Mouse (Mus musculus): Measurements from ENCODE around the gene Lrch1. TPM values are rescaled to one million over a fixed set of nuclear protein-coding genes. Genes with fewer than 3 reads are reported as not detected.

The Lrch1 gene
- polyA plus RNA-seq, 1 experiment from 2014 or later: 9.8 TPM

- no peak overlapping the region for H3K4me3 ChIP-seq (ENCODE audit: low read length)
- H3K4me2 ChIP-seq (ENCODE audit: low read depth, low read length): no peak overlapping the region
- no peak for ATAC-seq
- 61% methylated on average over 2 of the region's 2 CpGs for WGBS
- no peaks in the 10 kb centered on the region for H3K27me3 ChIP-seq (replicated peaks; ENCODE audit: control insufficient read depth, insufficient read depth, low read length)
- H3K9ac ChIP-seq (ENCODE audit: low read depth, low read length): no peak overlapping the region
- 0 out of 2 replicates have a peak, but pooled peaks cover 2% of the 10 kb centered on the region for H3K4me1 ChIP-seq (ENCODE audit: control insufficient read depth, insufficient read depth, low read length)
- no peaks in the 10 kb centered on the region for H3K9me3 ChIP-seq (ENCODE audit: control insufficient read depth, low read length)
- H3K36me3 ChIP-seq (ENCODE audit: control insufficient read depth, insufficient read depth, low read length): no peaks in the 10 kb centered on the region
- H3K27ac ChIP-seq (ENCODE audit: low read length): no peak overlapping the region
Measured at GRCm38 (mm10) chr14:74822048-74822447, 125.6 kb downstream of the Lrch1 start.

DNA sequence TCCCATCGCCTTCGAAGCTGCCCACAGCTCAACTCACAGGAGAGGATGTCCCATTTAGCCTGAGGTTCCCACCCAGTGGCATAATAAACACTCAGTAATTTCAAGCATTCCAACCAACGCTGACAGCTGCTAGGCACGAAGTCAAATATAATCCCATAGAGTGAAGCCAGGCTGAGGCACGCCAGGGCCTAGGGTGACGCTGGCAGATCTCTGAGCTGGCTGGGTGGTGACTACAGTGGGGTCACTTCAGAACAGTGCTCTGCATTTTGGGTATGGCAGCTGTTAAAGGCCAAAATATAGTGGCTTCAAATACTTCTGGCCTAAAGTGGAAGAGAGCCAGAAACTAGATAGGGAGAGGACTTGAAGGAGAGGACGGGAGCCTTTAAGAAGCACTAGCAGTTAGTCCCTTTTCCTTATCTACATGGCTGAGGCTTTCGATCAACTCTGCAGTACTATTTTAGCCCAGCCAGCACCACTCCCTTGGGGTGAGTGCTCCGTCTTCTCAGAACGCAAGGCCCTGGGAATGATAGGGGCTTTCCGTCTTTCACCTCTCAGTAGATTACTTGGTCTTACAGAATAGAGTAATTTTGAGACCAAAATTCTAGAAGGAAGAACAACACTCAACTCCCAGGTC is 127.4 kb downstream of the Lrch1 start:
- 76% methylated on average over 11 of the region's 11 CpGs for WGBS
- no peak overlapping the region for H3K4me2 ChIP-seq (ENCODE audit: low read depth, low read length)
- 0 out of 2 replicates have a peak, but pooled peaks cover 2% of the 10 kb centered on the region for H3K4me1 ChIP-seq (ENCODE audit: control insufficient read depth, insufficient read depth, low read length)
- H3K27ac ChIP-seq (ENCODE audit: low read length): no peak overlapping the region
- H3K4me3 ChIP-seq (ENCODE audit: low read length): no peak overlapping the region
- no peaks in the 10 kb centered on the region for H3K36me3 ChIP-seq (ENCODE audit: control insufficient read depth, insufficient read depth, low read length)
- H3K27me3 ChIP-seq (replicated peaks; ENCODE audit: control insufficient read depth, insufficient read depth, low read length): no peaks in the 10 kb centered on the region
- H3K9me3 ChIP-seq (ENCODE audit: control insufficient read depth, low read length): no peaks in the 10 kb centered on the region
- ATAC-seq: no peak
- H3K9ac ChIP-seq (ENCODE audit: low read depth, low read length): no peak overlapping the region

- Histone ChIP-seq H3K27ac (ENCODE audit: low read length) (no peak overlapping the region), H3K36me3 (ENCODE audit: control insufficient read depth, insufficient read depth, low read length) (no peaks in the 10 kb centered on the region), H3K4me3 (ENCODE audit: low read length) (no peak overlapping the region), H3K4me1 (ENCODE audit: control insufficient read depth, insufficient read depth, low read length) (0 out of 2 replicates have a peak, but pooled peaks cover 3% of the 10 kb centered on the region), H3K9ac (ENCODE audit: low read depth, low read length) (no peak overlapping the region), H3K27me3 (replicated peaks; ENCODE audit: control insufficient read depth, insufficient read depth, low read length) (no peaks in the 10 kb centered on the region), H3K9me3 (ENCODE audit: control insufficient read depth, low read length) (no peaks in the 10 kb centered on the region), H3K4me2 (ENCODE audit: low read depth, low read length) (no peak overlapping the region)
- no peak for ATAC-seq
- WGBS: 81% methylated on average over 6 of the region's 6 CpGs
Measured at GRCm38 (mm10) chr14:74816705-74817104, 131.0 kb downstream of the Lrch1 start.

- no peaks in the 10 kb centered on the region for H3K36me3 ChIP-seq (ENCODE audit: control insufficient read depth, insufficient read depth, low read length)
- WGBS: 87% methylated on average over 17 of the region's 17 CpGs
- H3K4me3 ChIP-seq (ENCODE audit: low read length): no peak overlapping the region
- H3K27ac ChIP-seq (ENCODE audit: low read length): no peak overlapping the region
- H3K9me3 ChIP-seq (ENCODE audit: control insufficient read depth, low read length): no peaks in the 10 kb centered on the region
- no peaks in the 10 kb centered on the region for H3K27me3 ChIP-seq (replicated peaks; ENCODE audit: control insufficient read depth, insufficient read depth, low read length)
- 0 out of 2 replicates have a peak, but pooled peaks cover 3% of the 10 kb centered on the region for H3K4me1 ChIP-seq (ENCODE audit: control insufficient read depth, insufficient read depth, low read length)
- ATAC-seq: no peak
- H3K4me2 ChIP-seq (ENCODE audit: low read depth, low read length): no peak overlapping the region
- no peak overlapping the region for H3K9ac ChIP-seq (ENCODE audit: low read depth, low read length)
Measured at GRCm38 (mm10) chr14:74814848-74815789, 132.6 kb downstream of the Lrch1 start.

DNA sequence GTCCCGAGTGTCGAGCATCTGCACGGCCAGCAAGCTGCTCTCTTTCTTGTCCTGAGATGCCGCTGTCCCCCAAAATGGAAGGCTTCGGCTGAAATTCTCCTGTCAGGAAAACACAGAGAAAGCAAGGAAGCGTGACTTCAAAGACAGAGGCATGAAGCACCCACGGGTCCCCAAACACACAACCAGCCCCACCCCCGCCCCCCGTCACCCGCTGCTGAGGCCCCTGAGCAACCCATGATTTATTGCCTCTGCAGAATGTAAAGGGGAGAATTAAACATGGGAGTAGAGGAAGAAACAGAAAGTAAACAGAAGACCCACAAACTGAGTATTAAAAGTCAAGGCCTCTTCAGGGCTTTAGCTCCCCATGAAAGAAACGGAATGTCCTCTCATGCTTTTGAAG is 136.1 kb downstream of the Lrch1 start:
- Histone ChIP-seq H3K4me2 (ENCODE audit: low read depth, low read length) (no peak overlapping the region), H3K9ac (ENCODE audit: low read depth, low read length) (no peak overlapping the region), H3K4me3 (ENCODE audit: low read length) (no peak overlapping the region), H3K27me3 (replicated peaks; ENCODE audit: control insufficient read depth, insufficient read depth, low read length) (no peaks in the 10 kb centered on the region), H3K9me3 (ENCODE audit: control insufficient read depth, low read length) (no peaks in the 10 kb centered on the region), H3K27ac (ENCODE audit: low read length) (no peak overlapping the region), H3K4me1 (ENCODE audit: control insufficient read depth, insufficient read depth, low read length) (0 out of 2 replicates have a peak, but pooled peaks cover 3% of the 10 kb centered on the region), H3K36me3 (ENCODE audit: control insufficient read depth, insufficient read depth, low read length) (0 out of 2 replicates have a peak, but pooled peaks cover 2% of the 10 kb centered on the region)
- 44% methylated on average over 11 of the region's 11 CpGs for WGBS
- ATAC-seq: no peak

GRCm38 (mm10) chr14:74801961-74802360 is 145.7 kb downstream of the Lrch1 start:
- no peak overlapping the region for H3K4me2 ChIP-seq (ENCODE audit: low read depth, low read length)
- 81% methylated on average over 1 of the region's 1 CpGs for WGBS
- no peak overlapping the region for H3K27ac ChIP-seq (ENCODE audit: low read length)
- peaks cover 17% of the 10 kb centered on the region for H3K36me3 ChIP-seq (ENCODE audit: control insufficient read depth, insufficient read depth, low read length)
- H3K27me3 ChIP-seq (replicated peaks; ENCODE audit: control insufficient read depth, insufficient read depth, low read length): no peaks in the 10 kb centered on the region
- no peaks in the 10 kb centered on the region for H3K4me1 ChIP-seq (ENCODE audit: control insufficient read depth, insufficient read depth, low read length)
- no peak overlapping the region for H3K9ac ChIP-seq (ENCODE audit: low read depth, low read length)
- H3K4me3 ChIP-seq (ENCODE audit: low read length): no peak overlapping the region
- H3K9me3 ChIP-seq (ENCODE audit: control insufficient read depth, low read length): peaks cover 6% of the 10 kb centered on the region; the same call in 1 of the 2 replicates
- no peak for ATAC-seq

DNA sequence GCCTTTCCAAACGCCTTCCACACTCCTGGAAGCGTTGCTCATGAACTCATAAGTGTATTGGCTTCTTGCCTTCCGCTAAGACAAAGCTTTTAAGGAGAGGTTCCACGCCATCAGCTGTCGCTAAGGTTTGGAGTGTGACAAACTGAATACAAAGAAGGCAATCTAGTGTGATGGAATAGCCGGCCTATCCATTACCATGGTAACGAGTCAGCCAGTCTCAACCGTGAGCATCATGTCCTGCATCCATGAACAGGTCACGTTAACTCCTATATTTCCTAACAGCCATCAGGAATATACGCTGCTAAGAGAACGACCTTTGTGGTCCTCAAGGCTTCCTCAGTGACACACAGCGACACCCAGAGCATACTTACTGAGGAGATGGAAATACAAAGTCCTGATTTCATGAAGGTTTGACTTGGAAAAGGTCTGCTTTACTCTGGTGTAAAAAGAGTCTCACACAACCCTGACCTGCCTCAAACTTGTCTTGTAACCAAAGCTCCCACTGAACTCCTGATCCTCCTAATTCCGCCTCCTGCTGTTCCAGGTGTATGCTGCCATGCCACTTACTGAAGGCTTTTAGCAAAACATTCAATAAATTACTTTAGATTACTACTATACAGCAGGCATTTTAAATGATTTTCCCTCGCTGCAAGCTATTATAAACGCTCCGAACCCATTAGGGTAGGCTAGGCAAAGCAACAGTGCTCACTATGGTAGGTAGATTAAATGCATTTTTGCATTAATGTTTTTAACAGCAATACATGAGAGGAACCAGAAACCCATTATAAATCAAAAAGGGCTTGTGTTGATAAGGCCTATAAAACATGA is 149.4 kb downstream of the Lrch1 start:
- Histone ChIP-seq H3K27ac (ENCODE audit: low read length) (no peak overlapping the region), H3K4me3 (ENCODE audit: low read length) (no peak overlapping the region), H3K4me1 (ENCODE audit: control insufficient read depth, insufficient read depth, low read length) (no peaks in the 10 kb centered on the region), H3K36me3 (ENCODE audit: control insufficient read depth, insufficient read depth, low read length) (peaks cover 11% of the 10 kb centered on the region), H3K9ac (ENCODE audit: low read depth, low read length) (no peak overlapping the region), H3K4me2 (ENCODE audit: low read depth, low read length) (no peak overlapping the region), H3K9me3 (ENCODE audit: control insufficient read depth, low read length) (peaks cover 6% of the 10 kb centered on the region; the same call in 1 of the 2 replicates), H3K27me3 (replicated peaks; ENCODE audit: control insufficient read depth, insufficient read depth, low read length) (no peaks in the 10 kb centered on the region)
- ATAC-seq: no peak
- 76% methylated on average over 16 of the region's 16 CpGs for WGBS

DNA sequence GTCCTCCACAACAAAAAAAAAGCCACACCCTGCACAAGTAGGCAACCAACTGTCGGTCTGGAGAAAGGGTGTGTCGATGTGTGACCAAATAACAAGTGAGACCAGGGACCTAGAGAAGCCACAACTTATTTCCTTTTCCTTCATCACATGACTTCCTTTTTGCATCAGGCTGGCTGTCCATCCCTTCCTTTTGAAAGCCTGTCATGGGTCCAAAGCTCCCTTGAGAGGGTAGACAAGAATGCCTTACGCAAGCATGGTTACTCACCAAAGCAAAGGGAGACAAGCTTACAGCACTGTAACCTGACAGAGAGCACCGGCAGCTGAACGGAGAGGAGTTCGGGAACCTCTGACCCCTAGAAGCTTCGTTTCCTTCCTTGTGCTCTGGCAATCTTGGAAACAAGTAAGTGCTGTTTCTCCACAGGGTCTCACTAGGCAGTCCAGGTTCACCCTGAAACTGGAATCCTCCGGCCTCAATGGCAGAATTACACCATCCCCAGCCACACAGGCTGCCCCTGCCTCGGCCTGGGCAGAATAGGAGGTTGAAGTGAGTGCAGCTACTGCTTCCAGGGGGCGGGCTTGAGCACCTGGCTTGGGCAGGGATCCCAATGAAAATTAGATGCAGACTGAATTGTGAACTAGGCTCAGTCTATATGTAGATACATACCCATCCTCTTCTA is 150.2 kb downstream of the Lrch1 start:
- Histone ChIP-seq H3K27me3 (replicated peaks; ENCODE audit: control insufficient read depth, insufficient read depth, low read length) (no peaks in the 10 kb centered on the region), H3K36me3 (ENCODE audit: control insufficient read depth, insufficient read depth, low read length) (peaks cover 11% of the 10 kb centered on the region), H3K9me3 (ENCODE audit: control insufficient read depth, low read length) (peaks cover 6% of the 10 kb centered on the region; the same call in 1 of the 2 replicates), H3K4me3 (ENCODE audit: low read length) (no peak overlapping the region), H3K4me1 (ENCODE audit: control insufficient read depth, insufficient read depth, low read length) (no peaks in the 10 kb centered on the region), H3K9ac (ENCODE audit: low read depth, low read length) (no peak overlapping the region), H3K27ac (ENCODE audit: low read length) (no peak overlapping the region), H3K4me2 (ENCODE audit: low read depth, low read length) (no peak overlapping the region)
- WGBS: 80% methylated on average over 10 of the region's 10 CpGs
- no peak for ATAC-seq

Measured in intestine, embryonic 16.5 days (tissue).